Mouse (Mus musculus) small intestine, adult 2 months (tissue): ENCODE measurements around the gene Raet1e.

Experiments used
- CTCF ChIP-seq: fragments of 200-500 bp; IDR thresholded peaks from 2 replicates; pipeline ENCODE4 v1.5.1; 2012; ENCODE audit warnings: low read depth, mild to moderate bottlenecking, control low read depth, inconsistent platforms, low read length, moderate library complexity, mixed read lengths; ENCODE audit not compliant: insufficient replicate concordance, insufficient read length; ENCODE audit errors: extremely low read depth
- POLR2A ChIP-seq: fragments of 200-500 bp; IDR thresholded peaks from 2 replicates; pipeline ENCODE4 v1.6.1; 2012; ENCODE audit warnings: low read depth, mild to moderate bottlenecking, control low read depth, inconsistent platforms, low read length, moderate library complexity

DNA sequence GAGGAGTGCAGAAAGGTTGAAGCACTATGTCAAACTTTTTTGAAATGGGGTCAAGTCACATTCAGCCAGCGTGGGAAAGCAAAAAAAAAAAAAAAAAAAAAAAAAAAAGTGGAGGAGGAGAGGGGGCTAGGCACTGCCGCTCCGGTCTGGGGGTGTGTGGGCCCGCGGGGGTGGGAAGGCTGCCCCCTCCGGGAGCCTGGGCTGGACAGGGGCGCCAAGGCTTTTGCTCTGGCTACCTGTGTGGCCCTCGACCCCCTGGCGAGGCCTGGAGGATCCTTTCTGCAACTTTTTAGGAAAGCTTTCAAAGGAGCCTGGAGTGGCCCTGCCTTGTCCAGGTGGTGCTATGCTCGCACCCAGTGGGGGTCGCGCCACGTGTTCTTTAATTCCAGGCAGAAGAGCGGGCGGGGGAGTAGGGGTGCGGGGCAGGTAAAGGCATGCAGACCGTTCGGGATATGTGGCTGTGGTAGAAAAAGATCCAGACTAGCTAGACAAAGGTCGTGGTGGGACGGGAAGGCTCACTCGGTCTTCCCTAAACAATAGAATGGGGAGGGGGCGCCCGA lies 1.3 kb downstream of the Raet1e start:
- TF ChIP-seq CTCF (no peak), POLR2A (no peak)
